Mouse (Mus musculus) spleen, postnatal 0 days (tissue): ENCODE results near the gene Dclre1b. TPM values are rescaled to one million over a fixed set of nuclear protein-coding genes. Genes with fewer than 3 reads are reported as not detected.

Source experiments
- polyA plus RNA-seq: library from polyadenylated mRNA; unstranded; fragments of >200 nt; fragmentation: Nextera tagmentation; extraction: Ambion mirVana; gene quantifications from 2 replicates; pipeline ENCODE4 v1.2.1, GENCODE M21; 2015

Gene Dclre1b
- polyA plus RNA-seq: 33.3 and 43.3 TPM in 2 replicates

GRCm38 (mm10) chr3:103808891-103809798 lies at the start of gene Dclre1b, which contains the start of the genes Ap4b1 and Gm43064:
Gene Dclre1b, minus strand, starts transcription at chr3:103809444.
Gene Ap4b1, plus strand, starts transcription at chr3:103809520.
Gene Gm43064, plus strand, starts transcription at chr3:103809573.

GRCm38 (mm10) chr3:103832426-103832825 lies 23.2 kb upstream of the Dclre1b start, which contains the start of gene Bcl2l15:
Gene Bcl2l15, plus strand, starts transcription at chr3:103832601.

GRCm38 (mm10) chr3:103791230-103792110 lies 17.8 kb downstream of the Dclre1b start, which contains the start of gene Hipk1:
Gene Hipk1, minus strand, starts transcription at chr3:103791563.

Other genes starting within 250 kb of the Dclre1b start
- 1.2 and 1.9 TPM in 2 replicates for gene Syt6, start 234.2 kb downstream of the Dclre1b start, polyA plus RNA-seq
- gene Atg4a-ps, start 163.4 kb downstream of the Dclre1b start, polyA plus RNA-seq: 0.28 and 0.30 TPM in 2 replicates
- 27.5 and 39.0 TPM in 2 replicates for gene Olfml3, start 71.4 kb downstream of the Dclre1b start, polyA plus RNA-seq
- not detected in 2 replicates for gene Gm10964, start 70.1 kb downstream of the Dclre1b start, polyA plus RNA-seq
- 18.1 and 19.0 TPM in 2 replicates for gene Hipk1, start 17.9 kb downstream of the Dclre1b start, polyA plus RNA-seq
- gene Ap4b1, start 76 bp upstream of the Dclre1b start, polyA plus RNA-seq: 14.8 TPM in 2 replicates
- 0.17 and 0.83 TPM in 2 replicates for gene Gm43064, start 129 bp upstream of the Dclre1b start, polyA plus RNA-seq
- gene Bcl2l15, start 23.2 kb upstream of the Dclre1b start, polyA plus RNA-seq: 1.6 and 2.5 TPM in 2 replicates
- gene Ptpn22, start 50.4 kb upstream of the Dclre1b start, polyA plus RNA-seq: 8.7 and 13.1 TPM in 2 replicates
- gene Rsbn1, start 104.7 kb upstream of the Dclre1b start, polyA plus RNA-seq: 8.3 and 9.2 TPM in 2 replicates
- gene Phtf1, start 158.7 kb upstream of the Dclre1b start, polyA plus RNA-seq: 10.4 and 10.5 TPM in 2 replicates